Mouse (Mus musculus): ENCODE measurements around the gene Mroh3.

The Mroh3 gene

GRCm38 (mm10) chr1:136229040-136229373 lies 16.4 kb upstream of the Mroh3 start:
- no peak for DNase-seq (ENCODE audit: inconsistent age in 2 of 2, low spot score in 1 of 2)

- peak; percentile 60 to 85 for DNase-seq (ENCODE audit: inconsistent age in 2 of 2, low spot score in 1 of 2)
Observed at GRCm38 (mm10) chr1:136228328-136229039, 15.9 kb upstream of the Mroh3 start.

- DNase-seq (ENCODE audit: inconsistent age in 2 of 2, low spot score in 1 of 2), result peak; percentile 64 to 89
Observed at GRCm38 (mm10) chr1:136227870-136228269, 15.2 kb upstream of the Mroh3 start.

- no peak for DNase-seq (ENCODE audit: inconsistent age in 2 of 2, low spot score in 1 of 2)
Observed at GRCm38 (mm10) chr1:136226626-136227025, 14.0 kb upstream of the Mroh3 start.

GRCm38 (mm10) chr1:136225846-136226245 lies 13.2 kb upstream of the Mroh3 start:
- DNase-seq (ENCODE audit: inconsistent age in 2 of 2, low spot score in 1 of 2), result no peak

- DNase-seq (ENCODE audit: inconsistent age in 2 of 2, low spot score in 1 of 2), result no peak
Observed at GRCm38 (mm10) chr1:136223758-136224342, 11.2 kb upstream of the Mroh3 start.

- DNase-seq (ENCODE audit: inconsistent age in 2 of 2, low spot score in 1 of 2), result no peak
Observed at GRCm38 (mm10) chr1:136222386-136222785, 9.8 kb upstream of the Mroh3 start.

GRCm38 (mm10) chr1:136220037-136220871 lies 7.6 kb upstream of the Mroh3 start:
- no peak for DNase-seq (ENCODE audit: inconsistent age in 2 of 2, low spot score in 1 of 2)

- no peak for DNase-seq (ENCODE audit: inconsistent age in 2 of 2, low spot score in 1 of 2)
Observed at GRCm38 (mm10) chr1:136214304-136214703, 1.7 kb upstream of the Mroh3 start.

GRCm38 (mm10) chr1:136190033-136190432 lies 22.6 kb downstream of the Mroh3 start:
- DNase-seq (ENCODE audit: inconsistent age in 2 of 2, low spot score in 1 of 2), result no peak

- no peak for DNase-seq (ENCODE audit: inconsistent age in 2 of 2, low spot score in 1 of 2)
Observed at GRCm38 (mm10) chr1:136179511-136180001, 33.1 kb downstream of the Mroh3 start.

- no peak for DNase-seq (ENCODE audit: inconsistent age in 2 of 2, low spot score in 1 of 2)
Observed at GRCm38 (mm10) chr1:136178741-136179140, 33.9 kb downstream of the Mroh3 start.

- no peak for DNase-seq (ENCODE audit: inconsistent age in 2 of 2, low spot score in 1 of 2)
Observed at GRCm38 (mm10) chr1:136177085-136177484, 35.5 kb downstream of the Mroh3 start.

- DNase-seq (ENCODE audit: inconsistent age in 2 of 2, low spot score in 1 of 2), result peak; percentile 29 to 82
Observed at GRCm38 (mm10) chr1:136175183-136175582, 37.4 kb downstream of the Mroh3 start.

GRCm38 (mm10) chr1:136174101-136174606 lies 38.5 kb downstream of the Mroh3 start:
- DNase-seq (ENCODE audit: inconsistent age in 2 of 2, low spot score in 1 of 2), result no peak

GRCm38 (mm10) chr1:136172696-136173095 lies 39.9 kb downstream of the Mroh3 start:
- no peak for DNase-seq (ENCODE audit: inconsistent age in 2 of 2, low spot score in 1 of 2)

- DNase-seq (ENCODE audit: inconsistent age in 2 of 2, low spot score in 1 of 2), result peak; percentile 65 to 88
Observed at GRCm38 (mm10) chr1:136170109-136170508, 42.5 kb downstream of the Mroh3 start.

GRCm38 (mm10) chr1:136167657-136168056 lies 45.0 kb downstream of the Mroh3 start:
- peak in 1 of 2 experiments; percentile 66 for DNase-seq (ENCODE audit: inconsistent age in 2 of 2, low spot score in 1 of 2)

- no peak for DNase-seq (ENCODE audit: inconsistent age in 2 of 2, low spot score in 1 of 2)
Observed at GRCm38 (mm10) chr1:136165436-136165835, 47.2 kb downstream of the Mroh3 start.

- DNase-seq (ENCODE audit: inconsistent age in 2 of 2, low spot score in 1 of 2), result no peak
Observed at GRCm38 (mm10) chr1:136161333-136161921, 51.2 kb downstream of the Mroh3 start.

- no peak for DNase-seq (ENCODE audit: inconsistent age in 2 of 2, low spot score in 1 of 2)
Observed at GRCm38 (mm10) chr1:136160930-136161329, 51.7 kb downstream of the Mroh3 start.

All from adrenal gland, adult (tissue).